Mouse (Mus musculus): ENCODE results near the gene Mad2l1bp.

Gene Mad2l1bp

GRCm38 (mm10) chr17:46152847-46153782 is at the start of gene Mad2l1bp:
Mad2l1bp (minus strand) TSS chr17:46153553.
- in situ Hi-C loops (cut with MseI, MboI) = no loop called here

- in situ Hi-C loops (cut with MseI, MboI) = no loop called here
Observed at GRCm38 (mm10) chr17:46203078-46203477, 49.7 kb upstream of the Mad2l1bp start.

- in situ Hi-C loops (cut with MseI, MboI) = no loop called here
Observed at GRCm38 (mm10) chr17:46202421-46203071, 49.2 kb upstream of the Mad2l1bp start, which contains the start of the genes Polh and Xpo5. Polh (minus strand) TSS chr17:46202645. Xpo5 (plus strand) TSS chr17:46202782.

DNA sequence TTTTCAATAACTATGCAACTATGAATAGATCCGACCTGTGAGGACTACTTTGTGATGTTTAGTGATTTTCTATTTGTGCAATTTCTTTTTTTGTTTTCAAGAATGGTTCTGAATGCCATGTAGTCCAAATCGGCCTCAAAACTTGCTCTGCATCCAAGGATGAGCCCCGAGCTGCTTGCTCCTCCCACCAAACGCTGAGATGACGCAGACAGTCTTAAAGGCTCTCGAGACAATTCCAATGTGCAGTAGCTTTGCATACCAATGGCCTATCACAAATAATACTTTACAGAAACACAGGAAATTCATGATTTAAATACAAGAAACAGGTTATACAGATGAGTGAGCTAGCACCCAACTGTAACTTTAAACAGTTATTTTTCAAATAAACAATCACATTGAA is 47.8 kb upstream of the Mad2l1bp start:
- in situ Hi-C loops (cut with MseI, MboI) = no loop called here

- in situ Hi-C loops (cut with MseI, MboI) = no loop called here
Observed at GRCm38 (mm10) chr17:46188829-46189228, 35.5 kb upstream of the Mad2l1bp start.

DNA sequence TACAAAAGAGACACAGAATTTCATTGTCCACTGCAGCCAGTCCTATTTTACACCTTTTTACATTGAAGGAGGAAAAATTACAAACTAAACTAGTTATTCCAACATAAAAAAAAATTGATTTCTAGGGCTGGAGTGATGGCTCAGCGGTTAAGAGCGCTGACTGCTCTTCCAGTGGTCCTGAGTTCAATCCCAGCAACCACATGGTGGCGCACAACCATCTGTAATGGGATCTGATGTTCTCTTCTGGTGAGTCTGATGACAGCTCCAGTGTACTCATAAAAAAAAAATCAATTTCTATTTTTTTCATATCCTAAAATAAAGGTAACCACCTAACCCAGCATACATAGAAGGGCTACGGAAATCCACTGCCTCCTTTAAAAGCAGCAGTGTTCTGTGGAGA is 28.9 kb upstream of the Mad2l1bp start:
- in situ Hi-C loops (cut with MseI, MboI) = no loop called here

DNA sequence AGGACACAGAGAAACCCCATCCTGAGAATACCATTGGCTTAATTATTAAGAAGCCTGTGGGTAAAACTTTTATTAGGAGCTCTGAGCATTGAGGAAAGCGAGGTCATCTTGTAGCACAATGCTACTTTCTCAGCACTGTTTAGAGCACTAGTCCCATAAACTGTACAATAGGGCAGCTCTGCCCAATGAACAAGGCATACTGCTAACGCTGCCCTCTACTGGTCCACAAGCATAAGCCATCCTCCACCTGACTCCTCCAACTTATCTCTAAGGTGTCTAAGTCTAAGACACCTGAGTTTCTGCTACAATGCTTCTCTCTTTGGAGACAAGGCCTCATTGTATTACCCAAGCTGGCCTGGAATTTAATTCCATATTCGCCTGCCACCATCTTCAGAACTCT is 17.2 kb upstream of the Mad2l1bp start:
- in situ Hi-C loops (cut with MseI, MboI) = no loop called here

DNA sequence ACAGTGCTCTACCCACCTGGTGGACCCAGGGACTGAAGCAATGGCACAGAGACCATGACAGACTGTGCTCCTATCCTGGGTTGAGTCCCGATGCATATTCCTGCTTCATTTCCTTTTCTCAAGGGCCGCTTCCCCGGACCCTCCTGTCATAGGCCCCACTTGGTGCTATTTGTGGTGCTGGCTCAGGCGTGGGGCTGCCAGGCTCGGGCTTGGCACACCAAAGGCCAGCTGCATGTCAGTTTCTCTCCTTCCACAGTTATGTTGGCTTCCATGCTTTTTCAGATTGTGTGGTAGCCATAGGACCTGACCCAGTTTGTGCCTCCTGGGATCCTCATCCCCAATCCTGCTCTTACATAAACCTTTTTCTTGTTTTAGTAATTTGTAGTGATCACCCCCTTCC is 15.4 kb upstream of the Mad2l1bp start:
- in situ Hi-C loops (cut with MseI, MboI) = no loop called here

DNA sequence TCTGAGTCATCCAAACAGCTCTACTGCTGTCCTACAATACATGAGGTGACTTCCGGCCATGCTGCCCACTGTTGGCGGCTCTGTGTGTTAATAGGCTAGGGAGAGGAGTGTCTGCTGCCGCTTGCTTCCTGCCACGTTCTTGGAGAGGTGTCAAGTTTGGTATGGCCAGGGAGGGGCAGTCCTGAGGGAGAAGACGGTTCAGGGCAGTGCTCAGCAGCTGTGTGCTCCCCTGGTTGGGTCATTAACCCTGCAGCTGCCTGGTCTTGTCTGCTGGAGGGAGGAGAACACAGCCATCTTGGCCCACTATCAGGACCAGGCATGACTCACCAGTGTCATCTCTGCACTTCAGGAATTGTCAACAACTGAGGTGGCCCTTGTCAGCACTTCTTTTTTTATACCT is 15.0 kb upstream of the Mad2l1bp start:
- in situ Hi-C loops (cut with MseI, MboI) = no loop called here

- in situ Hi-C loops (cut with MseI, MboI) = no loop called here
Observed at GRCm38 (mm10) chr17:46167014-46167413, 13.7 kb upstream of the Mad2l1bp start.

DNA sequence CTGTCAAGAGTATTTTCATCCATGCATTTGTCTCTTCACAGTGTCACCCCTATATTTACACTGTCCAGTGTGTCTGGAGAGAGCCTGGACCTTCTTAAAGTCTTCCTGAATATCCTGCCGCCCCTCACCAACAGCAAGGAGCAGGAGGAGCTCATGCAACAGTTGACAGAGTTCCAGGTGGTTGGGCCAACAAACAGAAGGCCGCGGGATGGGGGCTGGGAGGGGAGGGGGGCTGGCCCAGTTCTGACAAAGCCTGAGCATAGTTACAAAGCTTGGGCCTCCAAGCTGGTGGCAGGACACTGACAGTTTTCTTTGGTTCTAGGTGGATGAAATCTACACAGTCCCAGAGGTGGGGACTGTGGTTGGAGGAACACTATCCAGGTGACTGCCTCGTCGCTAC is 12.9 kb upstream of the Mad2l1bp start:
- in situ Hi-C loops (cut with MseI, MboI) = no loop called here

DNA sequence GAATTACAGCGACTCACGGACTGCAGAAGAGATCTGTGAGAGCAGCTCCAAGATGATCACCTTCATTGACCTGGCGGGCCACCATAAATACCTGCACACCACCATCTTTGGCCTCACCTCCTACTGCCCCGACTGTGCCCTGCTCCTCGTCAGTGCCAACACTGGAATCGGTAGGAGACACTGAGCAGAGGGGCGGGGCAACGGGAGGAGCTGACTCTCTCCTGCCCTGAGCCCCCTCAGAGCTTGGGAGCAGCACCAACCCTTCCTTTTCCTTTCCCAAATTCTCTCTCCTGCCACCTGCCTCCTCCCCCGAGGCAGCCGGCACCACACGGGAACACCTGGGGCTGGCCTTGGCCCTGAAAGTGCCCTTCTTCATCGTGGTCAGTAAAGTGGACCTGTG is 12.1 kb upstream of the Mad2l1bp start:
- in situ Hi-C loops (cut with MseI, MboI) = no loop called here

DNA sequence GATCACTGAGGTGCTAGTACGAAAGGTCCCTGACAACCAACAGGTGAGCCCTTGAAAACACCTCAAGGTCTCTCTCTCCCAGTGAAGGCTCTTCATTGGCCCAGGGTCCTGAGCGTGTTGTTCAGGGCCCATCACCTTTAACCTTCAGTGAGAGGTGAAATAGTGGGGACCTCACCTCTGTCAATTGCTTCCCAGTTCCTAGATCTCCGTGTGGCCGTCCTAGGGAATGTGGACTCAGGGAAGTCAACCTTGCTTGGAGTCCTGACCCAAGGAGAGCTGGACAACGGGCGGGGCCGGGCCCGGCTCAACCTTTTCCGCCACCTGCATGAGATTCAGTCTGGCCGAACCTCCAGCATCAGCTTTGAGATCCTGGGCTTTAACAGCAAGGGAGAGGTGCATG is 11.4 kb upstream of the Mad2l1bp start:
- in situ Hi-C loops (cut with MseI, MboI) = no loop called here

DNA sequence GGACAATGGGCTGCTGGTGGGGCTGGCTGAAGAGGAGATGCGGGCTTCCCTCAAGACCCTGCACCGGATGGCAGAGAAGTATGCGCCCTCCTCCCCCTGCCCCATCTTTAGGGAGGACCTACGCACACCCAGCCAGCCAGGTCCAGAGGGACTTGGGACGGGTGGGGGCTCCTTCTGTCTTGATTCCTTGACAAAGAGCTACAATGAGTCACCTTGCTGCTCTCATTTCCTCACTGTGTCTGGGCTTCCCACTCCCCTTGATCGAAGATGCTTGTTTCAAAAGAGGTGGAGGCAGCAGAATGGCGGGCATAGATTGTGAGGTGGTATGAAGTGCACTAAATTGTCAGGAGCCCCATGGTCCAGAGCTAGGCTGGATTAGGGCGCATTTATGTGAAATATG is 10.9 kb upstream of the Mad2l1bp start:
- in situ Hi-C loops (cut with MseI, MboI) = no loop called here

DNA sequence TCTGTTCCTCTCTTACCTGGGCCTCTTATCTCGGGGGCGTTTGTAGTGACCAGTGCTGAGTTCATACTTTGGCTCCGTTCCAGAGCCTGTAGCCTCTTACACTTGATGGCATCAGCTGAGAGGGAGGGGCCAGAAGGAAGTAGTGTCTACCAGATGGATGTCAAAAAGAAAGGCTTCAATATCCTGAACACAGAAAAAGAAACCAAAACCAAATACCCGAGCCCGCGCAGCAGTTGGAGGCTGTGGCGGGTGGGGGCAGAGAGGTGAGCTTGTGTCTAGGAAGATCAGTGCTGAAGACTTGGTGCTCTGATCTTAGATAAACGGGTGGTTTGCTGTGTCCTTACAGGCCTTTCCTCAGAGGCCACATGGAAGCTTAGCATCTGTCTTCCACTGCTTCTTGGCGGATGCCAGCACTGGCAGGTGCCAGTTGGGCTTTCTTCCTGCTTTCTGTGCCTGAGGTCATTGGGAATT is 9.6 kb upstream of the Mad2l1bp start:
- in situ Hi-C loops (cut with MseI, MboI) = no loop called here

- in situ Hi-C loops (cut with MseI, MboI) = no loop called here
Observed at GRCm38 (mm10) chr17:46162551-46162950, 9.2 kb upstream of the Mad2l1bp start.

DNA sequence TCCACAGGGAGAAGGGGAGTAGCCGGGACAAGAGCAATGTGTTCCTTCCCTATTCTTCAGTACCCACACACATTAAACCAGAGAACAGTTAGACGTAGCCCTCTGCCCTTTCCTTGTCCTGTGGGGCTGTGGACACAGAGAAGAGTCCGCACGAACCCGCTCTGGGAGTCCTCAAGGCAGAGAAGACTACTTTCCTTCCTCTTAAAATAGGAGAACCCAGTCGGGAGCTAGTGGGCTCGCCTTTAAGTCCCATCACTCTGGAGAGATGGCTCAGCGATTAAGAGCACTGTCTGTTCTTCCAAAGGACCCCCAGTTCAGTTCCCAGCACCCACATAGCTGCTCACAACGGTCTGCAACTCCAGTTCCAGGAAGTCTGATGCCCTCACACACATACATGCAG is 8.4 kb upstream of the Mad2l1bp start:
- in situ Hi-C loops (cut with MseI, MboI) = no loop called here

DNA sequence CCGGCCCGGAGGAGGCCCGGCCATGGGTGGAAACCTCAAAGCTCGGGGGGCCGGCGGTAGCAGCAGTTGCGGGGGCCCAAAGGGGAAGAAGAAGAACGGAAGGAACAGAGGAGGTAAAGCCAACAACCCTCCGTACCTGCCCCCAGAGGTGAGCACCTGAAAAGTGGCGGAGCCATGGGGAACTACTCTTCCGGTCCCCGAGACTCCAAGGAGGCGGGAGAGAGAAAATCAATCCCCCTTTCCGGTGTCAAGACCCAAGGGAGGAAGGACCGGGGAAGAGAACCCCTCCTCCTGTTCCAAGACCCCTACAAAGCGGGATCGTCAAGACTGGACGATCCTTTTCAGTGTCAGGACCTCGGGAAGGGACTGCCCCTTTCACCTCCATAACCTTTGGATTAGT is 7.8 kb upstream of the Mad2l1bp start:
- in situ Hi-C loops (cut with MseI, MboI) = no loop called here

DNA sequence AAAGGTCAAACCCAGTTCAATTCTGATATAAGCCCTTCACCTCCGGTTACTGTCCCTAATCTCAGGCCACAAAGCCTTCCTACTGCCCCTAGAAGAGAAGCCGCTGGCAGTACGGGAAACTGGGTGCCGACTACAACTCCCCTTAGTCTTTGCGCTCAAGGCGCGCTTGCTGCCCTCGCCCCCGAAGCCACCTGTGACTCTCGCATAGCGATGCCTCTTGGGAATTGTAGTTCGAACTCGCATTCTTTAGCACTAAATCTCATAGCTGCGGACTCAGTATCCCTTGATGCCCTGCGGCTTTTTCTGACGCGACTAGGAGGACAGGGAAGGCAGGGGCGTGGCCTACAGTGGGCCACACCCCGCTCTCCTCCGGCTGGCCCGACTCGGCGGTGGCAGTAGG is 7.3 kb upstream of the Mad2l1bp start, which contains the start of gene Gtpbp2:
Gene Gtpbp2, plus strand, starts transcription at position 347 of the 400 bp plus-strand sequence.
- in situ Hi-C loops (cut with MseI, MboI) = no loop called here

DNA sequence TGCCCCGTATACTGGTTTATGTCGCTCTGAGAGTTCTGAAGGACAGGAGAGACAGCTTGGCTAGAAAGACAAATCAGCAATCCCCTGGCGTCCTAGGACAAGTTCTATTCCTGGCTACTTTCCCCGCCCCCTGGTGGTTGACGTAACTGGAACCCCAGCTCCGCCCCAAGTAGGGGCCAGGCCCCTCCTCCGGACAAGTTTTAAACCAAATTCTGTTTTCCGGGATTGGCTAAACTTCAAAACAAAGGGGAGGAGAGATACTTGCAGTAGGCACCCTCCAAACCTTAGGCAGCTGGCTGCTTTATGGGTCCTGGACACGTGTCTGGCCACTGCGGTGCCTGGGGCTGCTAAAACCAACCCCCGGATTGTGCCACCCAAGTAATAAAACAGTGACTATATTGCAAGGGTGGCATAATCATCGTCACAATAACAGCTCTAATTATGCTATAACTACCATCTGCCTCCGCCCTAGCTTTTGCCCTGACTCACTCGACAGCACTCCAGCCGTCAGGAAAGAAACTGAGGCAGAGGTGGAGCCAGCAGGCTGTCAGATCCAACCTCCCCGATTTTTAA is 6.8 kb upstream of the Mad2l1bp start:
- in situ Hi-C loops (cut with MseI, MboI) = no loop called here

DNA sequence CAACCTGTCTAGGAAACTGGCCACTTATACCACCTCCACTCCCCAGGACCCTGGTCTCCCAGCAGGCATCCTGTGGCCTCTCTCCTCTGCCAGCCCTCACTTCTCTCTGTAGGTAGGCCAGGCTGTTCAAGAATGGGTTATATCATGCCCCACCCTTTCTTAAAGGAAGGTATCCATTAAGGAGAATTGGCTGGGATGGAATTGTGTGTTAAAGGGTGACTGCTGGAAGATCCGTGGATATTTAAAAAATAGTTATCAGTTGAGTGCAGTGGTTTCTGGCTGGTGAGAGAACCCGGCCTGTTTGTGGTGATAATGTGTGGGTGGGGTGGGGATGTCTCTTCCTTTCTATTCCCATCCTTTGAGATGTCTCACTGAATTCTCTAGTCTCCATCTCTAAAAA is 5.9 kb upstream of the Mad2l1bp start:
- in situ Hi-C loops (cut with MseI, MboI) = no loop called here

- in situ Hi-C loops (cut with MseI, MboI) = no loop called here
Observed at GRCm38 (mm10) chr17:46157131-46157530, 3.8 kb upstream of the Mad2l1bp start.
